Mouse (Mus musculus): Measurements from ENCODE around the gene Sh3bp2. TPM values are rescaled to one million over a fixed set of nuclear protein-coding genes. Genes with fewer than 3 reads are reported as not detected.
A peak's percentile ranks its signal among the peaks of the same experiment; 100 is the strongest.
"Not testable (repeated sequence)": the region's sequence is repeated elsewhere in the genome, so short reads cannot be mapped to it uniquely, and the experiment has no call there.

The Sh3bp2 gene
- total RNA-seq, 2 experiments from 2014 or later = 2.6 to 3.2 TPM

DNA sequence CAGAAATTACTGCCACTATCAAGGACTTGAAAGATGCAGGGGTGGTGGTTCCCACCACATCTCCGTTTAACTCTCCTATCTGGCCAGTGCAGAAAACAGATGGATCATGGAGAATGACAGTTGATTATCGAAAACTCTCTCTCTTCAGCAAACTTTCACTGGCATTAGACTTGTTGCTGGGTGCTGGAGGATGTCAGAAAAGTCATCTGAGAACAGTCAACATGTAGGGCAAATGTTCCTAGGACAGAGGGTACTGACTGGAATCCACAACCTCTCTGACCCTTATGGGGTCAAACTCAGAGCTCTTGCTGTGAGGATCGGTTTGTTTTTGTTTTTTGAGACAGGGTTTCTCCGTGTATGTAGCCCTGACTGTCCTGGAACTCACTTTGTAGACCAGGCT lies 46.9 kb downstream of the Sh3bp2 start:
- DNase-seq = not testable (repeated sequence)

DNA sequence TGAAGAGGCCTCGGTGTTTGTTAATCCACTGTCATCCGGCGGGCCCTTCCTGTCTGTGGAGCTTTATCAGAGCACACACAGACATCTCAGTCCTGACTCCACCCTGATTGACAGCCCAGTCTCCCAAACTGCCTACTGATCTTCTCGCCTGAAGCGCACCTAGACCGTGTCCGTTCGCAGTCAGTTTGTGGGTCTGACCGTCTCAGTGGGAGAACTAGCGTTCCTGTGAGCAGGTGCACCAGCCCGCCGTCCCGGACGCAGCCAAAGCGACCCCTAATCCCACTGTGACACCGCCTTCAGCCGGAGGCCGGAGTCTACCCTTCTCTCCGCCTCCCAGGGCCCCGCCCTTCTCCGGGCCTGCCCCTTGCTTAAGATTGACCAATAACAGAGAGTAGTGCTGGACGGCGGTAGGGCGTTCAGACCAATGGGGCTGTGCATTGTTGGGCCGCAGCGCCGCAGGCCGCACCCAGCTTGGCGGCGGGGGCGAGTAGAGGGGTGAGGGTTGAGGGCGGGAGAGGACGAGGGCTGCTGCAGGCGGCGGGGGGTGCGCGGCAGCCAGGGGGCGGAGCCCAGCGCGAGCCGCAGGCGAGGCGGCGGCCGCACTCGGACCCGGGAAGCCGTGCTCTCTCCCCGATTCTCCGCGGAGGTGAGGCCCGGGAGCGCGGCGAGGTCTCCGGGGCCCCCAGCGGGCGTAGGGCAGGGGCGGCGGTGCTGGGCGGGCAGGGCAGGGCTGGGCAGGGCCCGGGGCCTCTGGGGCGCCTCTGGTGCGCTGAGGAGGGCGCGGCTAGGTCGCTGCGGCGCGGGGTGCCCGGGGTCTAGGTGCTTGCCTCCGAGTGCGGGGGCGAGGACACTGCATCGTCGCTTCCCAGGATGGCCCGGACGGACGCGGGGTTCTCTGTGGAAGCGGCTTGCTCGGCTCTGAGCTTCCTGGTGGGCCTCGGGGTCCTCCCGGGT lies 47.9 kb downstream of the Sh3bp2 start, which contains the start of gene Add1:
TSS of gene Add1 (plus strand) at position 397 of the 954 bp plus-strand sequence.
- peak; percentile 98 to 99 for DNase-seq

DNA sequence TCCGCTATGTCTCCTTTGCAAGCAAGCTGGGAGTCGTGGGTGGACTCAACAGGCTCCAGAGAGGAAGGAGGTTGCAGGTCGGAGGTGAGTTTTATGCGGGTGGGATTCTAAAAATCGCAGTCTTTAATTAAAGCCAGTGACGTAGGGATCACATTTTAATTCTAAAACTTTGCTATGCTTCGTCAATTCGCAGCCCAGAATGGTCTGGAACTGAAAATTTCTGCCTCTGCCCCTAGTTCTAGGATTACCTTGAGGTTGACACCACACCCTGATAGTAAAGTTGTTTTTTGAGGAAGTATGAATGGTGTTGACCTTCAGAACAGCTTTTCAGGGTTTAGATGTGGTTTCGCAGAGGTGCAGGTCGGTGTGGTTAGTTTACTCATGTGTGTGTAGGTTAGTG lies 49.1 kb downstream of the Sh3bp2 start:
- DNase-seq = no peak

DNA sequence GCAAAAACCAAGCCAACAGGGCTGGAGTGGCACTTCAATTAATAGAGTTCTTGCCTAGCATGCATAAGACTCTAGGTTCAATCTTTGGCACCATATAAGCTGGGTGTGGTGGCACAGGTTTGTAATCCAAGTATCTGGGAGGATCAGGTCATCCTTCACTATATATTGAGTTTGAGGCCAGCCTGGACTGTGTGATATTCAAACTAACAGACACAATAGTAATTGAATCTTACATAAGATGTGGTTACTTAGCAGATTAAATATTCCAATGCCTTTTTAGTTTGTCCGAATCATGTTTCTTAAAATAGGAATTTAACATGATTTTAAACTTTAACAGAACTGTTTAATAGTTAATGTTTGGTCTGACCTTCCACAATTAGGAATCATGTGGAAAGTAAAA lies 50.6 kb downstream of the Sh3bp2 start:
- DNase-seq = no peak

DNA sequence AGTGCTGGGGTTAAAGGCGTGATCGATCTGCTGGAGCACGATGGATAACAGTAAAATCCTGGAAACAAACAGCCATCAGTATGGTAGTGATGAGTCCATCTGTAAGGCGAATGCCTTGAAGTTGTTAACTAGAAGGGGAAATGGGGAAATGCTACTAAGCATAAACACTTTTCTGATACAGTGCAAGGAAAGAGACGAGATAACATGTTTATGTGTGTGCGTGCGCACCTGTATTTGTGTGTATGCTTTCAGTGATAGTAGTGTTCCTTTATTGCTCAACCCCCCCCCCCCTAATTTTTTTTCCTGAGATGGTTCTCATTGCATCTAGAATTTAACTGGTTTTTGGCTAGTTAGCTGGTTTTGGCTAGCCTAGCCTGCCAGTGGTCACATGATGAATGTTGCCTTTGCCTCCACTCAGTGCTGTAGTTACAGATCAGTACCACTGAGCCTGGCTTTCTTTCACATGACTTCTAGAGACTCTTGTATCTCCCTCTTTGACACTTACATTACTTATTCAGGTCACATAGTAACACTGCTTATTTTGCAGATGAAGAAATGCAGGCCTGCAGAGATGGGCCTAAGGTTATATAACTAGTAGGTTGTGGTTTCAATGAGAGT lies 52.5 kb downstream of the Sh3bp2 start:
- no peak for DNase-seq

DNA sequence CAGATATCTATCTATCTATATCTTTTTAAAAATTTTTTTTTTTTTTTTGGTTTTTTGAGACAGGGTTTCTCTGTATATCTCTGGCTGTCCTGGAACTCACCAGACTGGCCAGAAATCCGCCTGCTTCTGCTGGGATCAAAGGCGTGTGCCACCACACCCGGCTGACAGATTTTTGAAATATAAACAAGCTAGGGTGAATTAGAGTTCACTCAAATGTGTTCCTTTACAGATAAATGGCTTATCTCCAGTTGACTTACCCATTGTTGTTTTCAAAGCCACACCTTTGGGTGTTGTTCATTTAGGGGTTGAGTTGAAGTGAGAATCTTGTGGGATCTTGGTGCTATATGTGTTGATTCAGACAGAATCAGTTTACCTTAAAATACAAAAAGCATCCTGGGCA lies 53.7 kb downstream of the Sh3bp2 start:
- DNase-seq = no peak

DNA sequence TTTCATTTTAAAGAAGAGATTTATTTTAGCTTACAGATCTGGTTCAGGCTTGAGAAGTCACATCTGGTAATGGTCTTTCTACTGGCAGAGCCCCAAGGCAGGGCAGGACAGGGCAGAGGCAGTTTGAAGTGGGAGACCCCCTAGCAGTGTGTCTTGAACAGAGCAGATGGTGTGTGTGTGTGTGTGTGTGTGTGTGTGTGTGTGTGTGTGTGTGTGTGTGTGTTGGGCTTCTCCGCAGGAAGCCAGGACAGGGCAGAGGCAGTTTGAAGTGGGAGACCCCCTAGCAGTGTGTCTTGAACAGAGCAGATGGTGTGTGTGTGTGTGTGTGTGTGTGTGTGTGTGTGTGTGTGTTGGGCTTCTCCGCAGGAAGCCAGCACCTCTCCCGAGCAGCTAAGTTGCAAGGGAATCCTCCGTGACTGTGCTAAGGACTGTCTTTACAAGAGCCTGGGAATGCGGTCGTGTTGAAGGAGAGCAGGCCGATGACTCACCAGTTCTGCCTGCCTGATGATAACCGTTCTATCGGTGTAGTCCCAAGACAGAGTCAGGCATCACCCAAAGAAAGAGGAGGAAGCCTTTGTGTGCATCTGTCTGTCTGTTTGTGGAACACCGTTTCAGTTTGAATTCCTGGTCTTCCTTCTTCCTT lies 56.2 kb downstream of the Sh3bp2 start:
- DNase-seq = peak; percentile 36 to 53

DNA sequence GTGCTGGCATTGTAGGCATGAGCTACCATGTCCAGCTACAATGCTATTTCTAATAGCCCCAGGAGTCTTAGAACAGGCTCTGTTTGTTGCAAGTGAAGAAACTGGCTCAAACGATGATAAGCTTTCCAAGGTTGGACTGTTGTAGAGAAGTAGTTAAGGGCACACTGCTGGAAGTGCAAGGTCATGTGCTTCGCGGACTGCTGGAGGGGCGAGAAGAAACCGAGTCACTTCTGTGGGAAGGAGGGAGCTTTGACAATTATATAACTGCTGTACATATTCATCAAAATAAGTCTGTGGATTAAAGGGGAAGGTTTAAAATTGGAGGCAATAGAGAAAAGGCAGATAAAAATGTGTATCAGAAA lies 56.7 kb downstream of the Sh3bp2 start:
- DNase-seq = no peak

DNA sequence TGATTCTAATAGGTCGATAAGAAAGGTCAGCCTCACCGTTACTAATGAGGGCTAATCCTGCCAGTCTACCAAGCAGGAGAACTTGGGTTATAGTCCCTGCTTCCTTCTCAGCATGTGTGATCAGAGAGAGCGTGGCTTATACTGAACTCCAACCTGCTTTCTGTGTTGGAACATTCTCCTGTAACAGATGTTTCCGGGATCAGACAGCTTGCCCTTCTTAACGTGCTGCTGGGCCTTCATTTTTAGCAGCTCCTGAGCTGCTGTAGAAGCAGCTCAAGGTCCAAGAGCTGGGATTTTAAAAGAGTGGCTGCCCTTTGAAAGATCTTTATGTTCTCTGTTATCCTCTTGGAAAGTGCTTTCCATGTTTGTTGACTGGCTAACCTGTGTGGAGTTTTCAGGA lies 59.6 kb downstream of the Sh3bp2 start:
- DNase-seq = no peak

DNA sequence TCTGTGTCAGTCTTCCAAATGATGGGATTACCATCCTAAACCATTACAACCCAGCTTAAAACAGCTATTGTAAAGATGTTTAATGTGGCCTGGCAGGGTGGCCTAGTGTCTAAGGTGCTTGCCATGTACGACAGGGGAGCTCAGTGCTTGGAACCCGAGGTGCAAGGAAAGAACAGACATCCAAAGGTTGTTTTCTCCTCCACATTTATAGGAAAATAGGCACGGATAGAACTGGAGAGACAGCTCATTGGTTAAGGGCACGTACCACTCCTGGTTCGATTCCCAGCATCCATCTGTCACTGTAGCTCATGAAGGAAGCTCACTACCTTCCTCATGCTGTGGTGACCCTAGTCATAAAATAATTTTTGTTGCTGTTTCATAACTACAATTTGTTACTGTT lies 62.2 kb downstream of the Sh3bp2 start:
- DNase-seq = no peak

DNA sequence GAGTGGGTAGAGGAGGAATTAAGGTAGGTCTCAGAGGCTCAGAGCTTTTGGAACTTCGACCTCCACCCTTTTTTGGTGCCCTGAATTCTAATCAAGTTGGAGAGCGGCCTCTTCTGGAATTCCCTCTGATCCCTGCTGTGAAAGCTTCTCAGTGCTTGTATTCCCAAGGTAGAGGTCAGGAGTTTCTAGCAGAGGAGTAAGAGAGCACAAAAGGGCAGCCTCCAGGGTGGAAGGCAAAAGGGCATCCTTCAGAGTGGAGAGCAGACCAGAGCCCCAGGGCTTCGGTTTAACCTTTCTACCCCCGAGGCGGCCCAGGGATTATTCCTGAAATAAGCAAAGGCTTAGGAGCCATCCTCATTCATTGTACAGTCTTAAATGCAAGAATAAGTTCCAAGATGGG lies 64.4 kb downstream of the Sh3bp2 start:
- DNase-seq = no peak

DNA sequence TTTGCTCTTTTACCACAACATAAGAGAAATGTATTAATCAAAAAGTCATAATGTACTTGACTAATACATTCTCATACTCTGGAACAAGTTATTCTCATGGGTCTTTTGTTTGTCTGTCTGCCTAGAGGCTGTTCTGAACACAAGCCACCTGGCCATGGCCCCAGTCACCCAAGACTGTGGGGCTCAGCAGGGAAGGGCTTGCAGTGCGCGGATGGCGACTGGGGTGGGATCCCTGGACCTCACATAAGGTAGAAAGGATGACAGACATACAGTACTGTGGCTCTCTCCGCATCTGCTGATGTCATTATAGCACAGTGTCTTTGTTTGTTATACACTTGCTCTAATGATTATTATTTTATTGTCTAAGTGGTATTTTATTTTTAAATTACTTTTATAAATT lies 65.1 kb downstream of the Sh3bp2 start:
- DNase-seq = no peak

DNA sequence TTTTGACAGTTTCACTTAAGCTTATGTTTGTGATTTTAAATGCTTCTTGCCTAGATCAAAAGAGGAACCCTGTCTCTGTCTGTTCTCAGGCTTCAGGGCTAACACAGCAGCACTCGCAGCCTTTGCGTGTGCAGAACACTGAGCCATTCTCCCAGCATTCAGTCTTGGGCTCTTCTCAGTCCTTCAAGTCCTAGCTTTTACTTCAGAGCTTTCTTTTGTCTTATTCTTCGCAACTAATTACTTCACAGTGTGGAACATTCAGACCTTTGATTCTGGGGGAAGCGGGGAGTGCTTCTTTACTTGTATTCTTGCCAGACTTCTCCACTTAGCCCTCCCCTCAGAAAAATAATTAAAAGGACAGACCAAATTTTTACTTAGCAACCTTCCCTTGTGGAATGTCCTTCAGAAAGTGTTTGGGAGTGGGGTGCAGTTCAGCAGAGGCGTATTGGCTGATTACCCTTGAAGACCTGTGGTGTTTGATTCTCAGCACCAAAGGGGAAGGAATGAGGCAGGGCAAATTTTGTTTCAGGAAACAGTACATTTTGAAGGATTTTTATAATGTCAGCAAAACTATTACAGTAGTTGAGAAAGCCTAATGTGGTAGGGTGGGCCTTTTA lies 65.9 kb downstream of the Sh3bp2 start:
- DNase-seq = no peak

DNA sequence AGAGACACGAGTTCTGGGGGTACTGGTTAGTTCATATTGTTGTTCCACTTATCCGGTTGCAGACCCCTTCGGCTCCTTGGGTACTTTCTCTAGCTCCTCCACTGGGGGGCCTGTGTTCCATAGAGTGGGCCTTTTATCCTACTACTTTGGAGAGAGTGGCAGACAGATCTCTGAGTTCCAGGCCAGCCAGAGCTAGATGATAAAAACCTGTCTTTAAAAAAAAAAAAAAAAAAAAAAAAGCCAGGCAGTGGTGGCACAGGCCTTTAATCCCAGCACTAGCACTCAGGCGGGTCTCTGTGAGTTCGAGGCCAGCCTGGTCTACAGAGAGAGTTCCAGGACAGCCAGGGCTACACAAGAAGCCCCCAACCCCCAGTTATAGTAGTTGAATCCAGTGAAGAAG lies 66.6 kb downstream of the Sh3bp2 start:
- not testable (repeated sequence) for DNase-seq

DNA sequence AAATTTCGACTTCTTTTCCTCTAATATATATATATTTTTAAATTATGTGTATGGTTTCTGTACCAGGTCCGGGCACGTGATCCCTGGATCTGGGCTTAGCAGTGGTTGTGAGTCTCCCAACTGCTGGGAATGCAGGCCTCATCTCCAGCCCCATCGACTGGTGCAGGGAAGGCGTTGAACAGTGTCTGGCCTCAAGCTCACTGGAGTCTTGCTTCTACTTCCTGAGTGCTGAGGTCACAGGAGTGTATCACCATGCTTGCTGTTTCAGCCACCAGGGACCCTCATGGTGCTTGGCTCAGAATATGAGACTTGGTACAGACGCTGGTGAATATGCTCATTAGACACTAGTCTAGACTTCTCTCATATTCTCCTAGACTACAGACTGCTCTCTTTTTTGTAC lies 67.0 kb downstream of the Sh3bp2 start:
- no peak for DNase-seq

DNA sequence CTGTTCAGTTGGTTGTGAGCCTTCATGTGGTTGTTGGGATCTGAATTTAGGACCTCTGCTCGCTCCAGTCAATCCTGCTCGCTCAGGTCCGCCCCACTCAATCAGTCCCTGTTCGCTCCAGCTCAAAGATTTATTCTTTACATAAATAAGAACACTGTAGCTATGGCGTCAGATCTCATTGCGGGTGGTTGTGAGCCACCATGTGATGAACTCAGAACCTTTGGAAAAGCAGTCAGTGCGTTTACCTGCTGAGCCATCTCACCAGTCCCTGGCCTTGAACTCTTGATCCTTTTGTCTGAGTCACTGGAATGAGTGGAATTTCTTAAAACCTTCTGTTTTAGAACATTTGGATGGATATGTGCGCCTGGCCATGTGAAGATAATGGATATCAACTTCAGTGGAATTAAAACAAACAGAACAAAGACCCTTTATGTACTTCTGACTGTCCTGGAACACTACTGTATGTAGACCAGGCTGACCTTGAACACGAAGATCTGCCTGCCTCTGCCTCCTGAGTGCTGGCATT lies 67.6 kb downstream of the Sh3bp2 start:
- no peak for DNase-seq

DNA sequence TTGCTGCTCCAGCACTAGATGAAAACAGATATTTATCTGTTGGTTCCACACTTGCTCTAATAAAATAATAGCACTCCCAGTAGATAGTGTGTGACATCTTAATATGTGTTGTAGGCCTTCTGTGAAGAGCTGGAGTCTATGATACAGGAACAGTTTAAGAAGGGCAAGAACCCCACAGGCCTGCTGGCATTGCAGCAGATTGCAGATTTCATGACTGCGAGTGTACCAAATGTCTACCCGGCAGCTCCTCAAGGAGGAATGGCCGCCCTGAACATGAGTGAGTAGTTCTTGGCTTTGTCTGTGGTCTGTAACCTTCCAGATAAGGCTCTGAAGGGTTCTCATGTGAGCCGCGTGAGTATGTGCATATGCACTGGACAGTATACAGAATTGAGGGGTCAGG lies 78.9 kb downstream of the Sh3bp2 start:
- DNase-seq = no peak

DNA sequence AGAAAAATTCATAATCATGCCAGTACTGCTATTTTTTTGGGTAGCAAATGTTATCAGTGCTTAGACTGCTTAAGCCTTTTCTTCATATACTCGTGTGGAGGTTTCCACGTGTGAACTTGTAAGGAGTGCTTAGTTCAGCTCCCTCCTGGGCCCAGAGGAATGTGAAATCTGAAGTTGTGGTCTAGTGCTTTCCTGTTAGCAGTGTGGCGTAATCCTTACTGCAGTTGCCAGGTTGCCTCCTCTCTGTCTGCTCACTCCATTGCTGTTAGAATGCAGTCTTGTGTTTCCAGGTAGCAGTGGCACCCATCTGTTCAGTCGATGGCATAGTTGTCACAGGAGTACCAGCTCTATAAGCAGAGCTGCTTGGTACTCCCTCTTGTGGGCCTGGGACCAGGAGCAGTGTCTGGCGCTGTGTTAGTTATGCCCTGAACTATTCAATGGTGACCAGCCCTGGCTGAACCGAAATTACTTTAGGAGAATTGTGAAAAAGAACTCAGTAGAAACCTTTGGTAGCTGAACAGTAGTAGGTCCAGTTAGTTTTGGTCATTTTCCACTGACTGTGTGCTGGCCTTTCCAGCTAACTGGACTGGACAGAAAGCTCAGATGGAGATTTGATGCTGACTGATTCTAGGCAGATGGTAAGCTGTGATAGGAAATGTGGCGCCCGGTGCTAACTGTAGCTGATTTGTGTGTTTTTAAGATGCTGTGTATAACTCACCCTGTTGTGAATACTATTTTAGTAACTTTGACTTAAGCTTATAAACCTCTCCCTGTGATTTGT lies 81.7 kb downstream of the Sh3bp2 start:
- no peak for DNase-seq

DNA sequence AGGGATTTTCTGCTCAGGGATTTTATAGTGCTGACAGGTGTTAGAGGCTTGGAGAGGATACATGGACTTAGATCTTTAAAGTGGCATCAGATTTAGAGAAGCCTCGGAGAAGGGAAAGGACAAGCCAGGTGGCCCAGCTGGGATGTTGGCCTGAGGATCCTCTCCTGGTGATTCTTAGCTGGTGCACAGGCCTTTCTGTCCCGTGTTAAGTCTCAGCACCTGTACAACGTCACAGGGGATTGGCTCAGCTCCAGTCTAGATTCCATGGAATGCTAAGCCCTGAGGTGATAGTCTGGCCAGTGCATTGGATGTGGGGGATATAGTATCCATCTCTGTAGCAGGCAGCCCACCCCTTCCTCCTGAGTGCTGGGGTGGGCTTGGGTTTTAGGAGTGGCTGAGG lies 82.6 kb downstream of the Sh3bp2 start:
- DNase-seq = no peak

DNA sequence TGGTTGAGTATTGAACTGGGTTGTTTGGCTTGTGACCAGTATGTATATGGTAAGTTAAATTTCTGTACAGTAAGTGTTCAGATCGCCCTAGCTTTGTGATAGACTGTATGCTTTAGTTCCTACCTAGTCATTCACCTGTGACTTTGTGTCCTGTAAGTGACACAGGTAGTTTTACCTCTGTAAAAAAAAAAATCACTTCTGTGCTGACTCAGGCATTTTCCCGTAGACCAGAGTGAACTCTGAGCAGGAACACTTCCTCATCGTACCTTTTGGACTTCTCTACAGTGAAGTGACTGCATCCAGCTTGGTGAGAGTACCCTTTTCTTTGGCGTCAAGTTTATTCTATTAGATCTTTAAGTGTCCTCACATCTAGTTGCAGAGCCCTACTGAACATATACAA lies 84.3 kb downstream of the Sh3bp2 start:
- no peak for DNase-seq

All from heart, adult 18-20 months (tissue).